Mouse (Mus musculus): ENCODE results near the gene Nectin2. TPM values are rescaled to one million over a fixed set of nuclear protein-coding genes. Genes with fewer than 3 reads are reported as not detected.

The Nectin2 gene
- polyA plus RNA-seq, 1 experiment, result 71.8 TPM

DNA sequence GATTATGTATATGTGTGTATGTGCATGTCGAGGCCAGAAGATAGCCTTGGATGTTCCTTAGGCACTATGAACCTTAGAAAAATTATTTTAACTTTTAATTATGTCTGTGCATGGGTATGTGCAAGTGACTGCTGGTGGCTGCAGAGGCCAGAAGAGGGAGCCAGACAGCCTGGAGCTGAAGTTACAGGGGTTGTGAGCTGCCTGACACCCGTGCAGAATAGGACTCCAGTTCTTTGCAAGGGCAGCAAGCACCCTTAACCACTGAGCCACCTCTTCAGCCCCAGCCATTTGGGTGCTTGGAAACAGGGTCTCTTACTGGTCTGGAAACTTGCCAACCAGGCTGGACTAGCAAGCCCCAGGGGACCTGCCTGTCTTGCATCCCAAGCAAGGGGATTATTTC is 4.7 kb upstream of the Nectin2 start:
- H3K27ac ChIP-seq (ENCODE audit: control insufficient read depth, insufficient read depth, low read depth, low read length), result no peak overlapping the region
- no peaks in the 10 kb centered on the region for H3K36me3 ChIP-seq (ENCODE audit: control insufficient read depth, insufficient read depth, low read length)
- H3K4me1 ChIP-seq (ENCODE audit: control insufficient read depth, insufficient read depth, low read length), result peaks cover 12% of the 10 kb centered on the region
- H3K4me3 ChIP-seq (ENCODE audit: control insufficient read depth, low read depth, low read length), result no peak overlapping the region
- H3K27me3 ChIP-seq (ENCODE audit: control insufficient read depth, insufficient read depth, low read length), result no peaks in the 10 kb centered on the region
- TF ChIP-seq POLR2A (IDR thresholded peaks at IDR 0.05; ENCODE audit: control insufficient read depth, low read depth, low read length), result no peak
- no peak for TF ChIP-seq CTCF (IDR thresholded peaks at IDR 0.05; ENCODE audit: control insufficient read depth, insufficient read depth, insufficient replicate concordance, low read depth, low read length)

DNA sequence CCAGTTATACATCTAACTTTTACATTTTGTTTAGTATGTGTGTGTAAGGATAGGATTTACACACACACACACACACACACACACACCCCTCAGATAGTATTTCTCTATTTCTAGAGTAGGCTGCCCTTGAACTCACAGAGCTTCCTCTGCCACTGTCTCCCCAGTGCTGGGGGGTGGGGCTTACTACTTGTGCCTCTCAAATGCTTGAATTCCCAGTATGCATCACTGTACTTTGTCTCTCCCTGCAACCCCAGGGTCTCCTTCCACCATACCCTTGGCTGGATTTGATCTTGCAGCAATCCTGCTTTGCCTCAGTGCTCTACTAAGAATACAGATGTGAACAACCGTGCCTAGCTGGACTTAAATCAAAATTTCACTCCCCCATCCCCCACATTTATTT is 3.8 kb upstream of the Nectin2 start:
- Histone ChIP-seq H3K4me1 (ENCODE audit: control insufficient read depth, insufficient read depth, low read length) (peaks cover 18% of the 10 kb centered on the region), H3K27me3 (ENCODE audit: control insufficient read depth, insufficient read depth, low read length) (no peaks in the 10 kb centered on the region), H3K4me3 (ENCODE audit: control insufficient read depth, low read depth, low read length) (no peak overlapping the region), H3K36me3 (ENCODE audit: control insufficient read depth, insufficient read depth, low read length) (no peaks in the 10 kb centered on the region), H3K27ac (ENCODE audit: control insufficient read depth, insufficient read depth, low read depth, low read length) (0 out of 2 replicates have a peak overlapping the region, but pooled peaks have one; percentile 4)
- no peak for TF ChIP-seq POLR2A (IDR thresholded peaks at IDR 0.05; ENCODE audit: control insufficient read depth, low read depth, low read length)
- TF ChIP-seq CTCF (IDR thresholded peaks at IDR 0.05; ENCODE audit: control insufficient read depth, insufficient read depth, insufficient replicate concordance, low read depth, low read length), result no peak

DNA sequence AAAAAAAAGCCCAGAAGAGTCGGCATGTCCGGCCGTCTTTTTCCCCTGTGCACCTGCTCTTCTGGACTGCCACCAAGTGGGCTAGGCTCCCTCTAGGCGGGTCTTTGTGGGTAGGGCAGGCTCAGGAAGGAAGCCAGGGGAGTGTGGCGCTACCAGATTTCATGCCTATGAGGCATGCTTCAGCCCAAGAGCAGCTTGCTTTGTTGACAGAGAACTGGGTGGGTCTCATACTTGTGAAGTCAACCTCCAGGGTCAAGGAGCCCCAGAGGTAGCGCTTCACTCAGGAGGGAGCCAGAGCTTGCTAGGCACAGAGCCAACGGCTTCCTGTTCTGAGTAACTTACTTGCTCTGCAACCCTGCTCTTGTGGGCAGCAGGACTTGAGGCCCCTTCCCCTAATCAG is 3.3 kb upstream of the Nectin2 start:
- H3K4me1 ChIP-seq (ENCODE audit: control insufficient read depth, insufficient read depth, low read length), result peaks cover 23% of the 10 kb centered on the region
- no peak overlapping the region for H3K27ac ChIP-seq (ENCODE audit: control insufficient read depth, insufficient read depth, low read depth, low read length)
- no peaks in the 10 kb centered on the region for H3K36me3 ChIP-seq (ENCODE audit: control insufficient read depth, insufficient read depth, low read length)
- TF ChIP-seq POLR2A (IDR thresholded peaks at IDR 0.05; ENCODE audit: control insufficient read depth, low read depth, low read length) (no peak), CTCF (IDR thresholded peaks at IDR 0.05; ENCODE audit: control insufficient read depth, insufficient read depth, insufficient replicate concordance, low read depth, low read length) (no peak)
- no peak overlapping the region for H3K4me3 ChIP-seq (ENCODE audit: control insufficient read depth, low read depth, low read length)
- H3K27me3 ChIP-seq (ENCODE audit: control insufficient read depth, insufficient read depth, low read length), result no peaks in the 10 kb centered on the region

DNA sequence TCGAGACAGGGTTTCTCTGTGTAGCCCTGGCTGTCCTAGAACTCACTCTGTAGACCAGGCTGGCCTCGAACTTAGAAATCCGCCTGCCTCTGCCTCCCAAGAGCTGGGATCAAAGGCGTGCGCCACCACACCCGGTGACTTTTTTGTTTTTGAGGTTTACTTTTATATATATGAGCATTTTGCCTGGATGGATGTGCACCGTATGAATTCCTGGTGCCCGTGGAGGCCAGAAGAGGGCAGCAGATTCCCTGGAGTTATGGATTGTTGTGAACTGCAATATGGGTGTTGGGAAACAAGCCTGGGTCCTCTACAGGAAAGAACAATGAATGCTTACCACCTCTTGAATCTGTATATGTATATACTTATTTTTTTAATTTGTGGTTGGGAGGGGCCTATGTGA is 2.4 kb upstream of the Nectin2 start:
- no peaks in the 10 kb centered on the region for H3K36me3 ChIP-seq (ENCODE audit: control insufficient read depth, insufficient read depth, low read length)
- H3K4me1 ChIP-seq (ENCODE audit: control insufficient read depth, insufficient read depth, low read length), result peaks cover 31% of the 10 kb centered on the region
- TF ChIP-seq CTCF (IDR thresholded peaks at IDR 0.05; ENCODE audit: control insufficient read depth, insufficient read depth, insufficient replicate concordance, low read depth, low read length) (no peak), POLR2A (IDR thresholded peaks at IDR 0.05; ENCODE audit: control insufficient read depth, low read depth, low read length) (no peak)
- H3K4me3 ChIP-seq (ENCODE audit: control insufficient read depth, low read depth, low read length), result no peak overlapping the region
- H3K27me3 ChIP-seq (ENCODE audit: control insufficient read depth, insufficient read depth, low read length), result no peaks in the 10 kb centered on the region
- no peak overlapping the region for H3K27ac ChIP-seq (ENCODE audit: control insufficient read depth, insufficient read depth, low read depth, low read length)

DNA sequence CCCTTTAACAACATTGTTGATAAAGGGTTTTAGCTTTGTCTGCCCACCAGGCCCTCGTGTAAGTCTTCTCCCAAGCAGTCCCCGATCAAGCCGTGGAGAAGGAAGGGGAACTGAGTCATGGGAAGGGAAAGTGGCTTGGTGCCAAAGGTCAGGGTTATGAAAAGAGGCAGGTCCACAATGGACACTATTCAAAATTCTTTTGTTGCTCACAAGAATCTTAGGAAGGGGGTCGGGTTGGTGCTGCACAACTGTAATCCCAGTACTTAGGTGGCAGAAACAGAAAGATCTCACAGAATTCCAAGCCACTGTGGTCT is 744 bp upstream of the Nectin2 start:
- H3K27me3 ChIP-seq (ENCODE audit: control insufficient read depth, insufficient read depth, low read length), result no peaks in the 10 kb centered on the region
- no peak for TF ChIP-seq CTCF (IDR thresholded peaks at IDR 0.05; ENCODE audit: control insufficient read depth, insufficient read depth, insufficient replicate concordance, low read depth, low read length)
- no peak for TF ChIP-seq POLR2A (IDR thresholded peaks at IDR 0.05; ENCODE audit: control insufficient read depth, low read depth, low read length)
- peak overlapping the region; percentile 44 for H3K27ac ChIP-seq (ENCODE audit: control insufficient read depth, insufficient read depth, low read depth, low read length)
- H3K36me3 ChIP-seq (ENCODE audit: control insufficient read depth, insufficient read depth, low read length), result no peaks in the 10 kb centered on the region
- H3K4me3 ChIP-seq (ENCODE audit: control insufficient read depth, low read depth, low read length), result no peak overlapping the region
- peaks cover 40% of the 10 kb centered on the region for H3K4me1 ChIP-seq (ENCODE audit: control insufficient read depth, insufficient read depth, low read length)

DNA sequence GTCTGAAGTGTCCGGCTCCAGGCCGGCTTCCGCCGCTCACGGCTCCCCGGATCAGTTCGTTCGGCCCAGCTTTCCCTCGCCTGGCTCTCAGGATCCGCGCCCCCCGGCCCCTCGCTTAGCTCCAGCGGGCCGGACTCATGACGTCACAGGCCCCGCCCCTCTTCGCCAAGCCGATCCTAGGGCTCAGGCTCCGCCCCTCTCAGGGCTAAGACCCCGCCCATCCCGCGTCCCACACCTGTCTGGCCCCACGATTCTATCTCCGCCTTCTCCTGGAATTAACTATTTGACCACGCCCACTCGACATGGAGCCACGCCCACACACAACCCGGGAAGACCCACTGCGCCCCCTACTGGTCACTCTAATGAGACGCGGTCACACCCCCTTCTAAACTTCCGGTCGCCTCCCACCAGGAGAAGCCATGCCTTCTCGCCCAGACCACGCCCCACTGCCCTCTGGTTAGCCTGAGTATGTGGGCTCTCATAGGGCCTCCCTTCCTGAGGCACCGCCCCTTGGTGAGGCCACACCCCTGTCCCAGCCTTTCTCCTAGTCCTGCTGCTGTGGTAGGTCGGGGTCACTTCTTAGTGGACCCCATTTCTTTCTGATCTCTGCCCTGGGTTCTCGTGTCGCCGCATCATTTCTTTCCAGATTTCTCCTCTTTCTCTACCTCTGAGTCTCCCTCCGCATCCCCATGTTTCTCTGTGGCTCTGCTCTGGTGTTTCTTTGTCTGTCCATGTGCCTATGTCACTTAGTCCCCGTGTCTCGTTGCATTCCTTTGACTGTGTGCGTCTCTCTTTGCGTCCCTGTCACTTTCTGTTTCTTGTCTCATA is 680 bp downstream of the Nectin2 start:
- no peaks in the 10 kb centered on the region for H3K36me3 ChIP-seq (ENCODE audit: control insufficient read depth, insufficient read depth, low read length)
- no peaks in the 10 kb centered on the region for H3K27me3 ChIP-seq (ENCODE audit: control insufficient read depth, insufficient read depth, low read length)
- H3K27ac ChIP-seq (ENCODE audit: control insufficient read depth, insufficient read depth, low read depth, low read length), result peak overlapping the region; percentile 58
- H3K4me1 ChIP-seq (ENCODE audit: control insufficient read depth, insufficient read depth, low read length), result peaks cover 45% of the 10 kb centered on the region
- peak overlapping the region; percentile 85 for H3K4me3 ChIP-seq (ENCODE audit: control insufficient read depth, low read depth, low read length)
- TF ChIP-seq POLR2A (IDR thresholded peaks at IDR 0.05; ENCODE audit: control insufficient read depth, low read depth, low read length) (no peak; the same call in 1 of the 2 replicates), CTCF (IDR thresholded peaks at IDR 0.05; ENCODE audit: control insufficient read depth, insufficient read depth, insufficient replicate concordance, low read depth, low read length) (peak; percentile 91)

DNA sequence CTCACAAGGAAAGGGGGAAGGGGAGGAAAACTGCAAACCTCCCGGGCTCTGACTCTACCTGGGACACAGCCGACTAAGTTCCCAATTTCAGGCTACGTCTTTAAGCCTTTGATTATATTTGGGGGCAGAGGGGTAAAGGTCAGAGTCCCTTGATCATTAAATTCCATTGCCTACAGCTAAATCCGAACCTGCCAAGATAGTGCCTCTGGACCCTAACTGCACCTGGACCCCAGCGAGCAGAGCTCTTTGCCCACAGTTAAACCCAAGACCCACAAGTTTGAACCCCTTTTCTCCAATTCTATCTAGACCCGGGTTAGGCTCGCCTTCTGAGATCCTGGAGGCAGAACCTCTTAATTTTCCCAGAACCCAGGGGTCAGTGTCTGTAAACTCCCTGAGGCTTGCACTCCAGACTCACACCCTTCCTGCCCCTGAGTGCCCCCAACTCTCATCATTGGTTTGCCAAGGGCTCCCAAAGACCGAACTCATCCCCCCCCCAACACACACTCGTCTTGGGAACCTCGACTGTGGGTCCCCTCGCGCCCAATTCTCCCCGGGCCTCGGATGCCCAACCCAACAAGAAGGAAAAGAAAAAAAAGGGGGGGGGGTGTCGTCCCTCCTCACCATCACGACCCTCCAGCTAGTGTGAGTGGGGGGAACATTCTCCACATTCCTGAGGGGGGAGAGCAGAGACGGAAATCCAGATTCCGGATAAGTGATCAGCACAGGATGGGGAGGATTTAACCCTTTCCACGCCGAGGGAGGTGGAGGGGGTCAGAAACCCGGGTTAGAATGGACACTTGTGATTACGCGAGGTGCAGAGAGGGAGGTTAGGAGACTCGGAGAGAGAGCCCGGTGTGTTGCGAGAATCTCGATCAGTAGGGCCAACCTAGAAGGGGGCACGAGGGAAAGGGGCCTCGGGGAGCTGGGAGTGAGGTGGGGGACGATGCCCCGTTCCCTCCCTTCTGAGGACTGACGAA is 1.8 kb downstream of the Nectin2 start:
- Histone ChIP-seq H3K4me3 (ENCODE audit: control insufficient read depth, low read depth, low read length) (peak overlapping the region; percentile 85), H3K4me1 (ENCODE audit: control insufficient read depth, insufficient read depth, low read length) (peaks cover 45% of the 10 kb centered on the region), H3K27ac (ENCODE audit: control insufficient read depth, insufficient read depth, low read depth, low read length) (peak overlapping the region; percentile 58), H3K36me3 (ENCODE audit: control insufficient read depth, insufficient read depth, low read length) (no peaks in the 10 kb centered on the region), H3K27me3 (ENCODE audit: control insufficient read depth, insufficient read depth, low read length) (no peaks in the 10 kb centered on the region)
- no peak for TF ChIP-seq POLR2A (IDR thresholded peaks at IDR 0.05; ENCODE audit: control insufficient read depth, low read depth, low read length)
- no peak for TF ChIP-seq CTCF (IDR thresholded peaks at IDR 0.05; ENCODE audit: control insufficient read depth, insufficient read depth, insufficient replicate concordance, low read depth, low read length)

All from testis, adult 2 months (tissue).